Mouse (Mus musculus): ENCODE measurements around the gene Osbp2.
A peak's percentile ranks its signal among the peaks of the same experiment; 100 is the strongest.

Osbp2 gene

GRCm38 (mm10) chr11:3755341-3755740 is 108.4 kb downstream of the Osbp2 start:
- DNase-seq, result no peak

GRCm38 (mm10) chr11:3754685-3755084 is 109.0 kb downstream of the Osbp2 start:
- DNase-seq, result peak in 1 of 2 experiments; percentile 51

DNA sequence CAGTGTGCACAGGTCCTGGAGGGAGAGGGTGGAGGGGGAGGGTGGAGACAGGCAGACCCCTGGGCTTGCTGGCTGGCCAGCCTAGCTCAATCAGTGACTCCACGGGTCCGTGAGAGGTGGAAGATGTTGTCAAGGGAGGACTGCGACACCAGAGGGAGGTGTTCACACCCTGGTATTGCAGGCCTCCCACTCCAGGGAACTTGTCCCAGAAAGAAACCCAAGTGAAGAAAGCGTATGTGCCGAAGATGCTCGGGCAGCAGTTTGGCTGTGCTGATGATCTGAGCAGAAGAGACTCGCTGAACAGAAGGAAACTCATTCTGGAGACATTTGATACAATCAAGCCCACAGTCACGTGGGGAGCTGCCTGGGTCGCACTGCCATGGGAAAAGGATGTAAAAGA is 109.8 kb downstream of the Osbp2 start:
- peak in 1 of 2 experiments; percentile 45 for DNase-seq

DNA sequence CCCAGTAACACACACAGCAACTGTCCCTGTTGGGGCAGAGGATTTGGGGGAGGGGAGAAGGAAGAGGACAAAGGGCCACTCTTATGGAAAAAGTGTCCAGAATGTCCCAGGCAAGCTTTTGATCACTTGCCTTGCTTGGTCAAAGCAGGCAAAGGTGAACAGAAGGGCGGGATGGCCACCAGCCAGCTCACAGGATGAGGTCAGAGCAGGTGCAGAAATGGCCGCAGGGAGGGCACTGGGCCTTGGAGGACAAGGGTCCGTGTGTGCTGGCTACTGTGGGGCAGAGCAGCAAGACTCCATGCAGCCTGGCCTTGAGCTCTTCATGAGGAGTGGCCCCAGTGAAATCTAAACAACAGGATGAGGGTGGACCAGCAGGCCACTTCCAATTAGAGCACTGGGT is 110.9 kb downstream of the Osbp2 start:
- peak; percentile 95 for DNase-seq

- no peak for DNase-seq
Observed at GRCm38 (mm10) chr11:3749831-3750230, 113.9 kb downstream of the Osbp2 start.

DNA sequence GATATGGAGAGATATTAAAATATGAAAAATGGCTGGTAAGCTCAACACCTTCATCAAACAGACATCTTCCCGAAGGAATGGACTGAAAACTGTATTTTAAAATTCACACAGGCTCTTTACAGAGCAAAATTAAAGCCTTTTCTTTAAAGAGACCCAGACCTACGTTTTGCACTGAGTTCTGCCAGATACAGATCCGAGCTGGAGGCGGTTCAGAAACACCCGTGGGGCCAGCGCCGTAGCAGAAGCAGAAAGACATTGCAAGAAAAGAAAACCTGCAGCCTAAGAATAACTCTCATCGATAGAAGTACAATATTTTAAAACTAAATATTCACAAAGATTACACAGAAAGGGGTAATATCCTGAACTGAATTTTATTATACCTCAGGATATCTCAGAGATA is 121.3 kb downstream of the Osbp2 start:
- peak; percentile 59 to 79 for DNase-seq

DNA sequence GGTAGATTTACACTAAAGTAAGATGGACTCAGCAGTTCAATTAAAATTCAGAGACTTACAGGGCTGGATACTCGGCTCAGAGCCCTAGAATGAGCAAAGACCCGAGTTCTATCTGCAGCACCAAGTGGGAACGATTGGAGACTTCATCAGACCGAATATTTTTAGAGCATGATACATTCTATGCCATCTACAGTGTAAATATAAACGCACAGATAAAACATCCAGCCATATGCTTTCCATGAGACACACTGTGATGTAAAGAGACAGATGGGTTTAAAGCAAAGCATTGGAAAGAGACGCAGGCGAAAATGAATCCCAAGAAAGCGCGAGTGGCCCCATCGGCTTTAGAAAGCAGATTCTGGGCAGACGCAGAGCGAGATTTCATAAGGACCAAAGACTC is 122.5 kb downstream of the Osbp2 start:
- DNase-seq, result no peak

- DNase-seq, result no peak
Observed at GRCm38 (mm10) chr11:3738778-3739177, 124.9 kb downstream of the Osbp2 start.

DNA sequence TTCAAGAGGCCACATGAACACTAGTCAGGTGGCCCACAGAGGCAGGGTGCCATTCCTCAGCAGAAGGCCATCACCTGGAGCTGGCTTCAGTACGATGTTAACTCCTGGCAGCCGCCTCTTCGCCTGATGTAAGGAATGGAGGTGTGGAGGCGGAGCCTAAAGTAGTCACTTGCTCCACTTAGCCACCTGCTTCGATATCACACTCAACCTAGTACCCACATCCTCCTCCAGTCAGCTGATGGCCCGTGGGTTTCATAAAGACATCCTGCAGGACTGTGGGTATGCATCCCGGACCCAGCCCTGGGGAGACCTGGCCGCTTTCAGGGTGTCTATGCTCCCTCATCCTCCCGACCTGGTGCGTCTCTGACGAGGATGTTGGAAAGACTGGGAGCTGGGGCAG is 128.0 kb downstream of the Osbp2 start:
- no peak for DNase-seq

GRCm38 (mm10) chr11:3733933-3734636 is 129.6 kb downstream of the Osbp2 start:
- peak in 1 of 2 experiments; percentile 46 for DNase-seq

DNA sequence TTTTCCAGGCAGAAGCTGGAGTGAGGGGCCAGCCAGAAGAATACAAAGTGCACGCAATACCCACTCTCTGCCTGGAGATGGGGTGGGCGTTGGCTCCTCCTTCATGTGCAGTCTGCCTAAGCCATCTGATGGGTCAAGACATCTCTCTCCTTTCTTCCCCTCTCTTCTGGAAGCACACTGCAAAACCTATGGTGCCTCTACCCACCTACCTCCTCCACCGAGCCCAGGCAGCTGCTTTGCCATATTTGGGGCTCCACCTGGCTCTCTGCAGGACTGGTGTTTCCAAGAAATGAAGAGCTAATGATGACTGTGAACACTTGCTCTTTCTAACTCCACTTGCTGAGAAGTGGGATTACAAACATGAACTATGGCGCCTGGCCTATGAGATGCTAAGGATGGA is 132.2 kb downstream of the Osbp2 start:
- no peak for DNase-seq

DNA sequence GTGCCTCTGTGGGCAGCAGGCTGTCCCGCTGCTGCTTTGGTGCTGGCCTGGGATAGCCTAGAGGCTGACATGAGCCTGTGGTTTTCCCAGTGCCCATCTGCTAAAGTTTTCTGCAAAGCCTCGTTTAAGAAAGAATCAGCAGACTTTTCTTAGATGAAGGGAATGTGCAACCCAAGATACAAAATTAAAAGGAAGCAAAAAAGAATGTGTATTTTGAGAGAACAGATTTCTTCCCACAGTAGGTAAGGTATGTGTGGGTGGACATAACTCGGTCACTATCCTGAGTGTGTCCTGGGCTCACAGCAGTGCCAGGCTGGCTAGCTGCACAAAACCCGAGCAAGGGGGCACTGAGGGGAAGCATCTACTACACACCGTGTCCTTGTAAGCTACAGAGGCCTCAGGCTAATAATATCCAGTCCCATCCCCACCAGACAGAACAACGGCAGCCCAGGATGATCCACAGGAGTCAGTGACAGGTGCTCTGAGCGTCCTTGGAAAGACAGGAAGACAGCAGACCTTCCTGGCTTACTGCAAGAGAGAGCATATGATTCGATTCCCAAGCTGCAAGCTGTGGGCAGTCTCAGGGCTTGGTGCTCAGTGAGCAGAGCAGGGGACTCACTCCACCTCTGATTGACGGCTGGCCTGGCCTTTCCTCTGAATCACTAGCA is 136.1 kb downstream of the Osbp2 start:
- peak; percentile 67 for DNase-seq

GRCm38 (mm10) chr11:3725331-3726054 is 138.2 kb downstream of the Osbp2 start:
- no peak for DNase-seq

GRCm38 (mm10) chr11:3724726-3725125 is 139.0 kb downstream of the Osbp2 start:
- DNase-seq, result peak; percentile 56 to 66

GRCm38 (mm10) chr11:3723910-3724309 is 139.8 kb downstream of the Osbp2 start:
- DNase-seq, result peak; percentile 76 to 79

DNA sequence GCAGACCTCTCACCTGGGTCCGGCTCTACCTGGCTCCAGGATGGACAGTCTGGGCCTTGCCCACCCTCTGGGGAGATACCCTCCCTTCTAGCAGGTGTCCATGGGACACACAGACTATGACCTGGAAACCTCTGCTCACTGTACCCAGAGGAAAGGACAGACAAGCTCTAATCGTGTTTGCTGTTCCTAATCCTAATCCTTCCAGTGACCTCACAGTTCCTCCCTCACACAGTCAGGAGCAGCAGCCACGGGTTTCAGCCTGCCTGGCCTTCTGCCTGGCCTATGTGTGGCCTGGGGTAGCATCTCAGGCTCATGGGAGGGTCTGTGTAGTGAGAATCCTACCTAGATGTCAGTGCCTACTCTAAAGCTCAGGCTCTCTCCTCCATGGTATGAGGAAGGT is 140.8 kb downstream of the Osbp2 start:
- no peak for DNase-seq

GRCm38 (mm10) chr11:3722036-3722435 is 141.7 kb downstream of the Osbp2 start:
- DNase-seq, result no peak

DNA sequence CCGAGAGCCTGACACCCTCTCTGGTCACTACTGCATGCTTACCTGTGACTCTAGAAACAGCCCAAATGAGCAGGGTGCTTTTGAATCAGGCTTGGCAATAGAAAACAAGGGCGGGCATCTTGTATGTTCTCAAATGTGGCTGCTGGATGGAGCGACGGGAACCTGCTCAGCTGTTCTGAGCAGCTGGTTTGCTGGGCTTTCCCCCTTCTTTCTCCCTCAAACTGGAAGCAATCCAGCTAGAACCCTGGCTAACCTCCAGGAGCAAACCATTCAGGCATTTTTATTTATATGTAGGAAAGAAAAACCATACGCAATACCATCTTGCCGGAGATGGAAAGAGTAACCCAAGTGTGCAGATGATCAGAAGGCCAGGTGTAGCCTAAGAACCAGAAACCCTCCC is 147.0 kb downstream of the Osbp2 start:
- no peak for DNase-seq

DNA sequence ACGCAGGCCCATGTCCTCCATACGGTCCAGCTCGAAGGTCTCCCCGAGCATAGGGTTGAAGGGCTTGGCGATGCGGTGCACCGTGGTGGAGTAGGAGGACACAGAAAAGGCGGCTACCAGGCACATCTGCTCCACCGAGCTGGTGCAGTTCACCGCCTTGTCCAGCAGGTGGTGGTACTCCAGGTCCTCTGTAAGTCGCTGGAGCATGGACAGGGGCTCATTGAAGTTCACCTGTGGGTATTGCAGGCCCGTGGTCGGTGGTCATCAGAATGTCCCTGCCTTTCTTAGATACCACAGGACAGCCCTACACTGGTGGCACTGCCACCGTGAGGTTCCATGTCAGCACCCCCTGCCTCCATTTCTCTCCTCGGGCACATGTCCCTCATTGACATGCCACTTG is 149.2 kb downstream of the Osbp2 start:
- peak; percentile 79 to 85 for DNase-seq

DNA sequence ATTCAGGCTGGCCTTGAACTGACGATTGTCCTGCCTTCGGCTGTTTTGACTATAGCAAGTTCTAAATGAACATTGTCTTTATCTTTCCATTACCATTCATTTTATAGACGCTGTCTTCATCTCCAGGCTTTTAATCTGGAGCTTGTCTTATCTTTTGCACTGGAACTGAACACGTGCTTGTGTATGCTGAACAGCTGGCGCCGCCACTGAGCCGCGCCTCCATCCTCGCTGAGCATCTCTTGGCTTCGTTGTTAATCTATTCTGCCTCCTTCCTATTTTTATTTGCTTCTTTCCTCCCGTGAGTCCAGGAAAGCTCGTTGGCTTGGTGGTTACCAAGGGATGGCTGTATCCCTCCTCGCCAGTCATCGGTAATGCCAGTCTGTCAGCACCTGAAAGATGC is 153.5 kb downstream of the Osbp2 start:
- DNase-seq, result no peak

DNA sequence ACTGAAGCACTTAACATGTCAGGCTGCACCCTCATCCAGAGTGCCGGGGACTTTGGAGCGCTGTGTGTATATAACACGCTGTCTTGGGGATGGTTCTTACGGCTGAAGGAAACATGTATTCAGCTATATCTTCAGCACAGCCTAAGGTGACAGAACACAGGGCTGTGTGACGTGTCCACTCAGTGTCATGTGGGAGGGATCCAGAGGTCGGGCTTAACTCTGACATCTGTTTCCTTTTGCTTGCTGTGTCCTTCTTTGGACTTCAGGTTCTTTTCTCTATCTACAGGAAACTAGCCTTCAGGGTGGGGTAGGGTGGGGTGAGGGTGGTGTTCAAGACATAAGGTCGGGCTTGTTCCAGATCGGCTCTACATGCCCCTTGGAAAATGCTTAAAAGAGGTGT is 156.6 kb downstream of the Osbp2 start:
- DNase-seq, result no peak

DNA sequence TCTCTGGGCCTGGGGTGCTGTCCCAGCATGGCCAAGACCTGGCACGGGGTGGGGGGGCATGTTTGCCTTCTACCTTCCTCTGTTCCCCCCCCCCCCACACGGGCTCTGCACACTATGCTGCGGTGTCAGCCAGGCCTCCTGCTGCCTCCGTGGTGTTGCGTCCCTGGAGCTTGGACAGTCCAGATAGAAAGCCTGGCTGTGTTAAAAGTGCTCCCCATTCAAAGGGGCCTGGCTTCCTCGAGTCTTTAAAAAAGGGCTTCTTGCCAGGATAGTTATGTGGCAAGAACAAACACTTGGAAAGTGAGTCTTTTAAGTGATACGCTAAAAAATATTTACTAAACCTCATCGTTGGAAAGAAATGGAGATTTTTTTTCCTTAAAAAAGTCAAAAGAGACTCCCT is 159.3 kb downstream of the Osbp2 start:
- DNase-seq, result peak in 1 of 2 experiments; percentile 31

- DNase-seq, result peak in 1 of 2 experiments; percentile 21
Observed at GRCm38 (mm10) chr11:3703089-3703992, 160.4 kb downstream of the Osbp2 start.

Measured in cerebellum, postnatal 25 days (tissue).